Mouse (Mus musculus) mesoderm, embryonic 11.5 days (tissue): ENCODE measurements around the gene Apbb1ip.

Source experiments
- DNase-seq: peaks from one replicate; pipeline ENCODE4 v3.0.0-alpha.2; 2012; ENCODE audit warnings: low read depth, low spot score

Apbb1ip gene

DNA sequence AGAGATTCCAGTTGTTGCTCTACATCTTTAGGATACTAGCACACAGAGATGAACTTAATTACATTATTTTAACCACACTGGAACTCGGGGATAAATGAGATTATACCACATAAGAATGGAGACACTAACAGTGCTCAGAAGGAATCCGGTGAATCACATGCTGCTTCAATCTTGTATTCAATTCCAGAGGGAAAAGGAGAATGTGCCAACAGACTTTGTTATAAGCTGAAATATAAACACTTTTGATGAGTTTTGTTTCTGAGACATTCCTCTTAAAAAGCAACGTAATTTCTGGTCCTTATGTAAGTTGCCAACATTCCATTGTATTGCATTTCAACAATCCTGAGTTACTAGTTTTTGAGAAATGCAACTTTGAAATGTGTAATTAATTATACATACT lies 1.8 kb downstream of the Apbb1ip start:
- no peak for DNase-seq

DNA sequence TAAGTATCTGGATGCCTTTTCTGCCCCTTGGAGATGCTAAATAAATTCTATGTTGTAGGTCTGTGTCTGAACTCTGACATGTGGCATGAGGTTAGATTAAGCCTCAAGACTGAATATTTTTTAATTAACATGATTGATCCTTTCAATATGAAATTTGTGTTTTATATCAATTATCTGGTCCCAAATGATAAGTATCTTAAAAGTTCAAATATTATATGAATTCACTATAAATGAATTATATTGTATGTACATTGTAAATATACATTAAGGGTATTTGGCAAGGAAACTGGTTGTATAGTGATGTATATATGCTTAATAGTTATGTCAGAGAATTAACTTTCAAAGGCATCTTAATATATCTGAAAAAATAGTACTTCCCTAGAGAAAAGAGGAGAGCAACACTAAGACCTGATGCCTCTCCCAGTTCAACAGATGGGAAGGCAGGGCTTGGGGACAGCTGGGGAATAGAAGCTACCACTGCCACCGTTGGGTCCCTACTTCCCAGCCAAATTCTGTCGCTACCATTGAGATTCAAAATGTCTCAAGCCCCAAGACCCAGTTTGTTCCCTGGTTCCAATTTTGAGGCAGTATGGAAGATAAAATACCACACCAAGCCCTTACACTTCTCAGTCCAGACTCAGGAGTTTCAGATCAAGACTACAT lies 2.8 kb downstream of the Apbb1ip start:
- no peak for DNase-seq

DNA sequence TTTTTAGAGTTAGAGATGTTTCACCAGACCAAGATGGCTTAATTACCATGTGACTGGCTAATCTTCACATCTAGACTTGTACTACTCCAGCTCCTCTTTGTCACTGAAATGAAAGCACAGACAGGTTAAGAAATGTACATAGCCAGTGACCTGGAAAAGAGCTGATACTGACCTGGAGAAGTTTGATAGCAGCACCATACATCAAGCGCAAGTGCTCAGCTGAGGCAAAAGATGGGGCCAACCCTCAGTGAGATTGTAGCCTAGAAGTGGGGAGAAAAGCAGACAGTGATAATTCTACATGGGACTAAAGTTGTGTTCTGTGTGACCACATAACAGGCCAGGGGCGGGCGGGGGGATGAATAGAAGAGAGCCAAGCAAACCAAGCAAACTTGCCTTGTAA lies 3.9 kb downstream of the Apbb1ip start:
- DNase-seq, result no peak

DNA sequence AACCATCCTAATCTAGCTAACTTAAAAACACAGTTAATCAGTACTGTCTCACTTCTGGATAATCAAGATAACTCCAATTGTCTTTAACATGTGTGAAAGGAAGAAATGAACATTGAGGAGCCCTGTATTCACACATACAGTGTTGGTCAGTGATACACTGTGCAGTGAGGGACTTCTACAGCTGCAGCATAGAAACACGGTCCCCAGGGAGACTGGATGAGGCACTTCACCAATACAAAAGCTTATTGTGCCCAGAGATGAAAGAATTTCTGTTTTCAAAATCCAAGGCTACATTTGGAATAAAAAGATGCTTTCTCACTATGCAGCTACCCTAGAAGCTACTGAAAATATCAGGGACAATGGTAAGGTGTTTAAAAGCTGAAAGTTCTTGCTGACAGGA lies 7.0 kb downstream of the Apbb1ip start:
- no peak for DNase-seq

DNA sequence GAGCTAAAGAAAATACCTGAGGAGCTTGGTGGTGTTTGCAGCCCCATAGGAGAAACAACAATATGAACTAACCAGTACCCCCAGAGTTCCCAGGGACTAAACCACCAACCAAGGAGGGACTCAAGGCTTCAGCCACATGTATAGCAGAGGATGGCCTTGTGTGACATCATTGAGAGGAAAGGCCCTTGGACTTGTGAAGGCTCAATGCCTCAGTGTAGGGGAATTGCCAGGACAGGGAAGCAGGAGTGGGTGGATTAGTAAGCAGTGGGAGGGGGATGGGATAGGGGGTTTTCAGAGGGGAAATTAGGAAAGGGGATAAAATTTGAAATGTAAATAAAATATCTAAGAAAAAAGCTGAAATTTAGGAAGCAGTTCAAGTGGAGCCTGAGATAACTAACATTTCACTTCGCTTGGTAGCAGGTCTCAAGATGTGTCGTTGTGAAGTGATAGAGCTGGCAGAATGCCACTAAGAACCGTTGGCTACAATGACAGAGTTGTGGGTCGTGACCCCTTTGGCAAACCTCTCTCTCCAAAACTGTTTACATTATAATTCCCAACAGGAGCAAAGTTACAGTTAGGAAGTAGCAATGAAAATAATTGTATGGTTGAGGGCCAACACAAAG lies 7.6 kb downstream of the Apbb1ip start:
- no peak for DNase-seq

DNA sequence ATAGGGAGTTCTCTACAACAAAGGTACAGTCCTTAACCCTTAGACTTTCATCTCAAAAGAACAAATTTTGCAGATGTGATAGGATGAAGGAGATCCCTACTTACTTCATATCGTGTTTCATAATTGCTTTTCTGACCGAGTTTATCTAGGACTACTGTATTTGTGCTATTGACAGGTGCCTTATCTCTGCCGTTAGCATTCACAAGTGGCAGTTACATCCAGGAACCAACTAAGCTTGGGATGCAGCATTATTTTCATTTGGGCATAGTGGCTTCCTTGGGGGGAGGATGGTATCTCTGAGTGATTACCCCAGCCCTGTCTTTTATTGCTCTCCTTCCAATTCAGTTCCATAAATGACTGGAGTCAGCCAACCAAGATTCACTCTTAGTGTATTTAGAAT lies 8.2 kb downstream of the Apbb1ip start:
- no peak for DNase-seq

DNA sequence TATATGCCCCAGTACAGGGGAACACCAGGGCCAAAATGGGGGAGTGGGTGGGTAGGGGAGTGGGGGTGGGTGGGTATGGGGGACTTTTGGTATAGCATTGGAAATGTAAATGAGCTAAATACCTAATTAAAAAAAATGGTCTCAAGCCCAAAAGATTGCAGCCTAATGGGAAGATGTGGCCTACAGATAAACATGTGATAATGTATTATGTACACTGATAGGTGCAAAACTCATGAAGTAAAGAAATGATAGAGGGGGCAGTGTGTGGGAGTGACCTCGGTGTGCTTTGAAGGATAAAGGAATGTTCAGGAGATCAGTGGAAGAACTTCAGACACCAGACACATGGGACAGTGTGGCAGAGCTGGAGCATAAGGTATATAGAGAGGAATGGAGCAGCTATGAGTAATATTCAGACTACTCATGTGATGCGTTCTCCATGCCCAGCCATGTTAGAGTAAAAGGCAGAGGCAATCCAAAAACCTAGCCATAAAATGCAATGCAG lies 9.3 kb downstream of the Apbb1ip start:
- DNase-seq, result no peak

DNA sequence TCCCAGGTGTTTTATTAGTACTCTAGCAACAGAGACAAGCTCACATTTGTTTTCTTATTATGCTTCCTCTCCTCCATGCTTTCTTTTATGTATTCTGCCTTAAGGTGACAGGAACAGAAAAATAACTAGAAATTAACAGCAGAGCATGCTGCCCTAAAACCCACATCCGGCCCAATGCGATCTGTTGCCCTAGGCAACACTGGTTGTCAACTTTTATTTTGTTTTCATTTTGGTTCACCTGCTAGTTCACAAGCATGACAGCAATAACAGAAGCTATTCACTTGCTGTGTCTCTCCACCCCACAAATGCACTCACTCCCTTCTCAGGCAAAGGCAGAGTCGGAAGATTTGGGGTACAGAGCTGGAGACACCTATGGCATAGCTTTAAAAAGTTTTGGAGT lies 10.3 kb downstream of the Apbb1ip start:
- DNase-seq, result no peak

DNA sequence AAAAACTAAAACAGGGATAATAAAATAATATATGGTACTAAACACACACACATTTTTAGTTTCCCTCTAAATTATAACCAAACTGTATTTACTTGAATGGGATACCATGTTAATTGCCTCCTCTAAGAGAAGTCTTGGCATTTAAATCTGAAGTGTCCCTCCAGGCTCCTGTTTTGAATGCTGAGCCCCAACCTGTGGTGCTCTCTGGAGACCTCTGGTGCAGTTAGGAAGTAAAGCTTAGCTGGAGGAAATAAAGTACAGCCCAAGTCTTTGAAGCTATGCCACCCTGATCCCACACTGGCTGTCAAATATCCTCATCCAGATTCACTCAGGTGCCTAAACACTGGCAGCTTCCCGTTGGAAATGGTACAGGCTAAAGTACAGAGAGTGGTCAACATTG lies 10.9 kb downstream of the Apbb1ip start:
- no peak for DNase-seq

DNA sequence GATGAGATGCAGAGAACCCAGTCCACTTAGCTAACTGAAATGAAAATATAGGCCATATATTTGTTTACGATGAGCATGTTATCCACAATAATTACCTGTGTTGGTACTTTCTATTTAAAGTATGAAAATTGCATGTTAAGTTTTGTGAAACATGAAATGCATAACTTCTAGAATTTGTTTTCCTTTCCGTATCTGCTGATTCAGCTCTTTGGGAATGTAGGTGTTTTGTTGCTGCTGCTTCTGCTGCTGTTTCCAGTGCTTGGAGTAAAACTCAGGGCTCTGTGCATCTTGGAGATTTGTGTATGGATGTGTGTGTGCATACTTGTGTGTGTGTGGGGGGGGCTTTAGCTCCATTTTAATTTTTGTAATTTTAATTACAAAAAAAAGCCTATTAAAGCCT lies 14.8 kb downstream of the Apbb1ip start:
- no peak for DNase-seq

DNA sequence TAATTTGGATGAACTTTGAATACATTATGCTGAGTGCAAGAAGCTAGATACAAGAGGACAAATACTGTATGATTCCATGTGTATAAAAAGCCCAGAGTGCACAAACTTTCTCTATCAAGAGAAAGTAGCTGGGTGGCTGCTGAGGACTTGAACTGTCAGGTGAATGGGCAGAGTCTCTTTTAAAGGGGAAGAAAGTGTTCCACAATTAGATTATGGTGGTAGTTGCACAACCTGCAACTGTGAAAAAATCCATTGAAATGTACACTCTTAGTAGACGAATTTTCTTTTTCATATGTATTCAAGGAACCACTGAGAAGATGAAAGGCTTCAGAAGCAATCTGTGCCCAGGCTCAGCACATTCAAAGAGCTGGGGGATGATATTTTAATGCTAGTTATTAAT lies 15.7 kb downstream of the Apbb1ip start:
- no peak for DNase-seq

DNA sequence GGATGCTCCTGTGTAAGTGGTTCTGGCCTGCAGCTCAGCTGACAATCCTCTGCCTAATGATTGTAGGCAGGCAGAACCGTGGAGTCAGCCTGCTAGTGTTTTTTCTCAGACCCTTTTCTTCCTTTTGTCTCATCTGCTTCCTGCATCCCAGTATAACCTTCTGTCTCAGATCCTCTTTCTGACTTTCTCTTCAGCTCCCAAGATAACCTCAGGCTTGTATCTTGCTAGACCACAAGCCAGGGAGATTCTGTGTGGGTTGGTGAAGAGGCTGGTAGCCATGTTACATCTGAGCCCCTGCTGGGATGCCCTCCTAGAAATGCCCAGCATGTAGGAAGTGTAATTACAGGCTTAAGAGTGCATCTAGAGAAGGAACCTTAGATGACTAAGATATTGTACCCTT lies 16.5 kb downstream of the Apbb1ip start:
- no peak for DNase-seq

DNA sequence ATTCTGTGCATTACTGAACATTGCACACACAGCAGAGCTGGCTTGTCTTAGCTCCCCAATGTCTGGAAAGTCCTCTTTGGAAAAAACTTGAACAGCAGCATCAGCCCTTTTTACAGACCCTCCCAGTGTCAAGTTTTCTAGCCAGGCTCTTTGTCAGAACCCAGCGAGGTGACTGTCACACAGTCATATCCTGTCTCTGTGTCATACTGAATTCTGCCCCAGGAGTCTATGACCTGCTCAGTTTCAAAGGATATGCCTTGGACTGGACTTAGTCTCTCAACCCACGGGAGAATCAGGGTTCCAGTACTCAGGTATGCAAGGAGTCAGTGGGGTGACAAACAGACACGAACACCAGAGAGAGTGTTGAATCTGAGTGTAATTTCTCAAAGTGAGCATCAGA lies 21.2 kb downstream of the Apbb1ip start:
- no peak for DNase-seq

DNA sequence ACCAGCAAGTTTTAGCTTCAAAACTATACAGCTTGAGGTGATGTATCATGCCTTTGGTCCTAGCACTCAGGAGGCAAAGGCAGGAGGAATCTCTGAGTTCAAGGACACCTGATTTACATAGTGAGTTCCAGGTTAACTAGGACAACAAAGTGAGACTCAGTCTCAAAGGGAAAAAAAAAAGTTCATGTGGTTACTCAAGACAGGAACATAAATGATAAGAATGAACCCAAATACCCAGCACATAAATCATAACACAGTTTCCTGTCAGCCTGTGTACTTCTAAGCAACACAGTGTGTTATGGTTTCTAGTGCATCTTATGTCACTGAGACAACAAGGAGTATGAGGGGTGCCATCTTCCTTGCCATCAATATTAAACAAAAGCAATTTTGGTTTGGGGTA lies 22.6 kb downstream of the Apbb1ip start:
- DNase-seq, result no peak

DNA sequence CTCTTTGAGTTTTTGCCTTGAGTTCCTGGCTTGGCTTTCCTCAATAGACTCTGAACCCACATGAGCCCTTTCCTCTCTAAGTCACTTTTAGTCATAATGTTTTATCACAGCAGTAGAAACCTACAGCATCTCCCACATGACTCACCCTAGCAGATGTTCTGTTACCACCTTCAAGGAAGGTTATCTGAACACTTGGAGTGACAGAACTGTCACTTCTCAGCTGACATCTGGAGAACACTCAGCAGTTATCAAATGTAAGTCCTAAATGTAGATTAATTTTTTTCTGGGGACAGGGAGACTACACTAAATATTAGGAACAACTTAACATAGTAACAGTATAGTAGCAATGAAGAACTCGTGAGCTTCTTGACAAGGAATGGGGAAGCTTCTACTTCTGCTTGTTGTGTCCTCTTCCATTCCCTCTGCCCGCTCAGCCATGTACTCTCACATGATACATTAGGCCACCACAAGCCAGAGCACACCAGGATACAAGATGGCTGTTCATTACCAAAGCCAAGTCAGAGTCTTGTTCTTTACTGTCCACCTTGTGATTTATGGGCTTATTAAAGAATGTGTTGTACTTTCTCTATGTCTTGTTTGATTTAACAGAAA lies 25.6 kb downstream of the Apbb1ip start:
- no peak for DNase-seq

DNA sequence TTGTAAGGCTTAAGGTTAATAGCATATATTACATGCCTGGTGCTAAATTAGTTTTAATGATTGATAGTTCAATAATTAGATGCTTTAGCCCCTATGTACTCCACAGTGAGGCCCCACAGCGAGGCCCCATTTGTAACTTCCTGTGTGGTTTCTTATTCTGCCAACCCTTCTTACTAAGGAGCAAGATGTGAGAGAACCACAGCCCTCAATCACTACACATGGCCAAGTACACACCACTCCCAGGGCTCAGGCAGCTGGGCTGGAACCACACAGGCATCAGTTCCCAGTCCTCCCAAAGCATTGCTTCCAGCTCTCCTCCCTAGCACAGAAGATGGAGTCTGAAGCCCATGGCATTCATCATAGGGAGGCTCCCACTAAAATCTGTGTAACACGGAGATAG lies 31.7 kb downstream of the Apbb1ip start:
- no peak for DNase-seq

DNA sequence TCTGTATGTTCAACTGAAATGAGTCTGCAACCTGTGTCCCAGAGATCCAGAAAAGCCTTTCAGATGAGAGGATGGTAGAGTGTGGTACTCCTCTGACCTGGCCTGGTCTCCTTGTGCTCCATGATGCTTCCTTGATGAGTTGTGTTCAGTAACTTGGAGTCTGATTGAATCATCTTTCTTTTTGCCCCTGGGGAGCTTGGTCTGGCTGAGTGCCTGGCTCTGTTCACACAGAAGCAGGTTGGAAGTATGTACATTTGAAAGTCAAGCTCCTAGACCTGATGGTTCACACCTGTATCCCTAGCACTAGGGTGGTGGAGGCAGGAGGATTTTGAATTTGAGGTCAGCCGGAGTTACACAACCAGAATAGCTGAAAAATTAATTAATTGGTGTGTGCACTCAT lies 32.7 kb downstream of the Apbb1ip start:
- DNase-seq, result no peak

DNA sequence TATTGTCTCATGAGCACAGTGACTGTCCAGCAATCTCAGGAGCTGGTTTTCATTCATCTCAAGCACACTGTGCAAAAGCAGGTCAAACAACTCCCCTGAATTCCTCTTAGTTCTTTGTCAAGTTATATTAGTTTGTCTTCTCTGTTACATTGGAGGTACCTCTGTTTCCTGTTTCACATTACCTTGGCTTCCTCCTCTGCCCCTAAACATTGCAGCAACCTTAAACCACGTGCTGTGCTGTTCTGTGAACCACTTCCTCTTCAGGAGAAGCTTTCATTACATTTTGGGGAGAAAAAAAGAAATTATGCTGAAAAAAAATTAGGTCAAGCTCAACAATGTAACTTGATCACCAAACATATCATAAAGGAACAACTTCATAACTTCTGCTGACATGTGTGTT lies 33.4 kb downstream of the Apbb1ip start:
- no peak for DNase-seq

DNA sequence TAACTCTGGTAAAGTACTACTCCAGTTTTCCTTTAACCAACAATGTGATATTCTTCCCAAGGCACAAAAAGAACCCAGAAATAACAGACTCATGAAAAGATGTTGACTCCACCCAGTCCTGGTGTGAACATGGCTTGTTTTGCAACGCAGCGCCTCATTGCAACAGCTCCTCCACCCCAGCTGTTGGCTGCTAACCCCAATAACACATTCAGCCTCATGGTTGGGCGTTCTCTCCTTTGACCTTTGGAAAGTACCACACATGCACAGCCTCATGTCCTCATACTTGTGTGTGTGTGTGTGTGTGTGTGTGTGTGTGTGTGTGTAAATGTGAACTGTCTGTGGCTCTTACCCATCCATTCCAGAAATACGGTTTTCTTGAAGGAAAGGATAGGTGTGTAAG lies 37.0 kb downstream of the Apbb1ip start:
- DNase-seq, result no peak

DNA sequence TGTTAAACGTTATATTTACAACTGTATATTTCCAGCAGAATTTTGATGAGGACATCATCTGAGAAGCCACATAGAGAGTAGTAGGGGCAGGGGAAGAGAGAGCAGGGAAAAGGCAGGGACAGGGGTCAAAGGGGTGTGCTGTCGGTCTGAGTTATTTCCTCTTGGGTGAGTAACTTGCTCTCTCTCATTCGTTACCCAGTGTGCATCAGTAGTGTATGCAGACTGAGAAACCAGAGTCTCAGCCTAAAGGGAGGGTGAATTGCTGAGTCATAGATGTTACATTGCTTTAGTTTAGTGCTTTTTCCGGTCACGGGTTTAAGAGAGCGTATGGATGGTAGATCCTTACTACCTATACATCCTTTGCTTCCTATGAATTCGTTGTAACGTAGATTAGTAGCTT lies 37.6 kb downstream of the Apbb1ip start:
- DNase-seq, result no peak

DNA sequence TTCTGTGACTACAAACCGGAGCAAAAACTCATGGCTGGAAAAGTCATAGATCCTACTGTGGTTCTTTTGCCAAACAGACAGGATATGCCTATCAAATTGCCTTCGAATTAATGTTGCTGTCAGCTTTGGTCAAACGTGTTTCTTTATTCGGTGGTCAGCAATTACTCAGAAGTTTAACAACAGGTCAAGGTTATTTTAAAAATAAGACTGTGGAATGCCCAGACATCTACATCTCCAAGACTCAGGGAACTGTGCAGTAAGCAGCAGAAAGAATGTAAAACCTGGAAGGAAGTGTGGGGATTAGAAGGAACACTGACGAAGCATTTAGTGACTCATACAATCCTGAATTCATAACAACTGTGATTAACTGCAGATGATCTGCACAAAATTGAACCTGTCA lies 40.0 kb downstream of the Apbb1ip start:
- DNase-seq, result no peak

DNA sequence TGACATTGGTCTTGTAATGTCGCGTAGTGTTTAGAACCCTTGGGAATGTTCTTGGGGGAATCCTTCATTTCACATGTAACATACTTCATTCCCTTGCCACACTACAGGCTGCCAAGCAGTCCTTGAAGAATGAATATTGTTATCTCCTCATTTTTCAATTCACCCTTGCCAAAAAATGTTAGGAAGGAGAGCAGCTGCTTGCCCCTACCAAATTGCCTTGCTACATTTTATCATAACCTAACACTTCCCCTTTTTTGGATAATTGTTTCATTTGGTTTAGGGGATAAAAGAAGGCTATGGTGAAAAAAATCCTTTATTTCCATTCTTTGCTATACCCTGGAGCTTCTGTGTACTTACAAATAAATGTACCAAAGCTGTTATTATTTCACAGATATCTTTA lies 41.8 kb downstream of the Apbb1ip start:
- no peak for DNase-seq

DNA sequence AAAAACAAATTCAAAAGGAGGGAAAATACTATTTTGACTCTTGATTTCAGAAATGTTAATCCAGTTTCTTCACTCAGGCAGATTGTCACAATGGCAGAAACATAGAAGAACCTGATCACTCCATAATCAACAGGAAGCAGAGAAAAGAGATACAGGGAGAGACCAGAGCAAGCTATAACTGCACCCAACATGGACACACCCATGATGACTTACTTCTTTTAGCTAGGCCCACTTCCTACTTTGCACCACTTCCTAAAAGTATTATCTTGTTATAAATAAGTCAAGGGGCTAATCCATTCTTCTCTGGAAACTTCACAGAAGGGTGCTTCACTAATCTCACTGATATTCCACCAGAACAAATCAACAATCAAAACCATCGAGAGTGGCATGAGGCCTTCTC lies 42.3 kb downstream of the Apbb1ip start:
- no peak for DNase-seq
